Mouse (Mus musculus) erythroblast, embryonic 14.5 days (primary cell): ENCODE measurements around the gene Gm36210. TPM values are rescaled to one million over a fixed set of nuclear protein-coding genes. Genes with fewer than 3 reads are reported as not detected.

Experiments
- H3K27me3 ChIP-seq: 2 replicates; pipeline ENCODE4 v1.6.1; 2012; ENCODE audit warnings: inconsistent platforms; ENCODE audit not compliant: control insufficient read depth
- H3K36me3 ChIP-seq: 2 replicates; pipeline ENCODE4 v1.6.1; 2012; ENCODE audit warnings: mild to moderate bottlenecking, inconsistent platforms; ENCODE audit not compliant: control insufficient read depth
- H3K4me1 ChIP-seq: 2 replicates; pipeline ENCODE4 v1.6.1; 2012; ENCODE audit warnings: inconsistent platforms; ENCODE audit not compliant: control insufficient read depth
- H3K4me3 ChIP-seq: replicated peaks from 2 replicates; pipeline ENCODE3; 2012; ENCODE audit warnings: moderate library complexity, mild to moderate bottlenecking, inconsistent platforms
- H3K9me3 ChIP-seq: 2 replicates; pipeline ENCODE4 v1.6.1; 2012; ENCODE audit warnings: low read length, inconsistent platforms, mixed read lengths; ENCODE audit not compliant: control insufficient read depth
- GATA1 ChIP-seq: IDR thresholded peaks from 2 replicates; pipeline ENCODE4 v1.6.1; 2012; ENCODE audit warnings: low read length, inconsistent platforms, mixed read lengths
- TAL1 ChIP-seq: IDR thresholded peaks from 3 replicates; pipeline ENCODE4 v1.6.1; 2012; ENCODE audit warnings: low read length, inconsistent platforms, mixed read lengths
- polyA plus RNA-seq: library from polyadenylated mRNA; stranded (reverse); fragments of >175 nt; gene quantifications from 2 replicates; pipeline ENCODE4 v1.2.3, GENCODE M21; 2012

Gm36210 gene
- polyA plus RNA-seq, 1 experiment: not detected

GRCm38 (mm10) chr7:4857321-4857720 is 49.0 kb downstream of the Gm36210 start:
- Histone ChIP-seq H3K27me3 (0 out of 2 replicates have a peak, but pooled peaks cover 2% of the 10 kb centered on the region), H3K4me3 (no peak overlapping the region), H3K36me3 (no peaks in the 10 kb centered on the region), H3K4me1 (no peaks in the 10 kb centered on the region), H3K9me3 (no peaks in the 10 kb centered on the region)
- TF ChIP-seq GATA1: no peak

DNA sequence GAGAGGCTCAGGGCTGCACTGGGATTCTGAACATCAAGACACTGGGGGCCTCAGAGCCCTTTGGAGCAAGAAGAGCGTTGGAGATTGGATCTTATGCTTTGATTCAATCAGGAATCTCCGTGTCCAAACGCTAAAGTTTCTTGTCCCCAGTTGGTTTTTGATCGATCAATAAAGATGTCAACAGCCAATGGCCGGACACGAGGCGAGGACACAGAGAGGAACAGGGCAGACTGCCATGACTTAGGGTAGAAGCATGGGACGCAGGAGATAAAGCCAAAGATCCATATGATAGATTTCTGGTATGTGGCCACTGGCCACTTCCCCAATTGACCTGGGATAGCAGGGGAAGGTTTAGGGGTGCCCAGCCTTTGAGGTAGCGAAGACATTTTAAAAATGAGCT is 49.8 kb downstream of the Gm36210 start:
- Histone ChIP-seq H3K36me3 (no peaks in the 10 kb centered on the region), H3K4me1 (no peaks in the 10 kb centered on the region), H3K9me3 (no peaks in the 10 kb centered on the region), H3K4me3 (no peak overlapping the region), H3K27me3 (0 out of 2 replicates have a peak, but pooled peaks cover 2% of the 10 kb centered on the region)
- TF ChIP-seq GATA1 (no peak), TAL1 (no peak)

- Histone ChIP-seq H3K27me3 (0 out of 2 replicates have a peak, but pooled peaks cover 2% of the 10 kb centered on the region), H3K4me3 (no peak overlapping the region)
- TF ChIP-seq TAL1: no peak
- no peak for TF ChIP-seq GATA1
These were observed 52.7 kb downstream of the Gm36210 start for GRCm38 (mm10) chr7:4853613-4854012.

DNA sequence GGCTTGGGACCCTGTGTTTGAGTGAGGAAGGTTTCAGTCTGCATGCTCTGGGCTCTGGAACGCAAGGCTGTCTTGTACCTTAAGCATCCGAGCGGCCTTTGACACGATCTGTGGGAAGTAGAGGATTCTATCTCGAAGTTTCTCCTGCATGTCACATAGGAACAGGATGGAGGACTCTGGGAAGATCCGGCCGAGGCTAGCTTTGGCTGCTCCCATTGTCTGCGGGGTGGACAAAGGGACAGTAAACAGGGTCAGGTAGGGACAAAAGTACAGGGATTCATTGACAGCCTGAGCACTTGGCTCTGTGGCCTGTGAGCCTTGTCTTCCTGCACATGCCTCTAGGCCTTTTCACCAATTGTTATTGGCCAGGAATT is 55.0 kb downstream of the Gm36210 start:
- Histone ChIP-seq H3K4me1 (no peaks in the 10 kb centered on the region), H3K36me3 (no peaks in the 10 kb centered on the region), H3K9me3 (peaks cover 6% of the 10 kb centered on the region), H3K27me3 (peaks cover 4% of the 10 kb centered on the region), H3K4me3 (no peak overlapping the region)
- TF ChIP-seq TAL1 (no peak), GATA1 (no peak)

More at GRCm38 (mm10) chr7:4853613-4854012, 52.7 kb downstream of the Gm36210 start:
- Histone ChIP-seq H3K4me1 (no peaks in the 10 kb centered on the region), H3K36me3 (no peaks in the 10 kb centered on the region), H3K9me3 (no peaks in the 10 kb centered on the region)

GRCm38 (mm10) chr7:4850621-4851314 is 55.5 kb downstream of the Gm36210 start:
- Histone ChIP-seq H3K4me1 (no peaks in the 10 kb centered on the region), H3K36me3 (no peaks in the 10 kb centered on the region), H3K27me3 (peaks cover 10% of the 10 kb centered on the region), H3K9me3 (peaks cover 6% of the 10 kb centered on the region), H3K4me3 (no peak overlapping the region)
- TF ChIP-seq TAL1 (no peak), GATA1 (no peak)

- H3K27me3 ChIP-seq: peaks cover 23% of the 10 kb centered on the region
- TF ChIP-seq GATA1 (no peak), TAL1 (no peak)
- H3K4me3 ChIP-seq: no peak overlapping the region
These were observed 56.9 kb downstream of the Gm36210 start for GRCm38 (mm10) chr7:4849372-4849771.

More at GRCm38 (mm10) chr7:4849372-4849771, 56.9 kb downstream of the Gm36210 start:
- Histone ChIP-seq H3K9me3 (peaks cover 10% of the 10 kb centered on the region), H3K36me3 (no peaks in the 10 kb centered on the region), H3K4me1 (no peaks in the 10 kb centered on the region)

Other genes with a start within 250 kb of the Gm36210 start
- gene Ppp6r1, start 247.5 kb downstream of the Gm36210 start, polyA plus RNA-seq: 23.5 and 30.2 TPM in 2 replicates
- gene Hspbp1, start 221.4 kb downstream of the Gm36210 start, polyA plus RNA-seq: 12.9 and 13.0 TPM in 2 replicates
- 0.01 TPM in 1 of 2 replicates, not detected in the other for gene Brsk1, start 215.9 kb downstream of the Gm36210 start, polyA plus RNA-seq
- not detected in 2 replicates for gene Tmem150b, start 181.3 kb downstream of the Gm36210 start, polyA plus RNA-seq
- 67.3 and 67.8 TPM in 2 replicates for gene Kmt5c, start 166.4 kb downstream of the Gm36210 start, polyA plus RNA-seq
- gene Cox6b2, start 153.4 kb downstream of the Gm36210 start, polyA plus RNA-seq: 25.4 and 26.4 TPM in 2 replicates
- not detected in 2 replicates for gene Fam71e2, start 135.2 kb downstream of the Gm36210 start, polyA plus RNA-seq
- not detected in 2 replicates for gene Il11, start 123.7 kb downstream of the Gm36210 start, polyA plus RNA-seq
- not detected in 2 replicates for gene Tmem190, start 123.6 kb downstream of the Gm36210 start, polyA plus RNA-seq
- gene Tmem238, start 116.9 kb downstream of the Gm36210 start, polyA plus RNA-seq: 6.1 and 6.2 TPM in 2 replicates
- gene Rpl28, start 113.6 kb downstream of the Gm36210 start, polyA plus RNA-seq: 1,289 and 1,793 TPM in 2 replicates
- gene Ube2s, start 93.9 kb downstream of the Gm36210 start, polyA plus RNA-seq: 142 and 163 TPM in 2 replicates
- gene Shisa7, start 61.8 kb downstream of the Gm36210 start, polyA plus RNA-seq: not detected in 2 replicates
- gene Isoc2b, start 36.3 kb downstream of the Gm36210 start, polyA plus RNA-seq: 0.15 TPM in 1 of 2 replicates, not detected in the other
- gene Isoc2a, start 29.4 kb downstream of the Gm36210 start, polyA plus RNA-seq: 1.3 and 2.4 TPM in 2 replicates
- 8.5 and 8.9 TPM in 2 replicates for gene Zfp628, start 8.7 kb upstream of the Gm36210 start, polyA plus RNA-seq
- gene Nat14, start 15.5 kb upstream of the Gm36210 start, polyA plus RNA-seq: 0.38 and 0.51 TPM in 2 replicates
- gene Ssc5d, start 19.3 kb upstream of the Gm36210 start, polyA plus RNA-seq: not detected in 2 replicates
- gene Sbk2, start 57.9 kb upstream of the Gm36210 start, polyA plus RNA-seq: not detected in 2 replicates
- not detected in 2 replicates for gene Sbk3, start 64.7 kb upstream of the Gm36210 start, polyA plus RNA-seq
- 0.15 and 0.37 TPM in 2 replicates for gene Zfp579, start 89.6 kb upstream of the Gm36210 start, polyA plus RNA-seq
- gene Zfp524, start 107.9 kb upstream of the Gm36210 start, polyA plus RNA-seq: 6.2 and 8.1 TPM in 2 replicates
- gene Fiz1, start 108.2 kb upstream of the Gm36210 start, polyA plus RNA-seq: 3.5 and 6.0 TPM in 2 replicates
- not detected in 2 replicates for gene Gm44973, start 109.0 kb upstream of the Gm36210 start, polyA plus RNA-seq
- gene Zfp865, start 113.9 kb upstream of the Gm36210 start, polyA plus RNA-seq: 1.7 and 1.8 TPM in 2 replicates
- 0.06 TPM in 1 of 2 replicates, not detected in the other for gene Ccdc106, start 114.0 kb upstream of the Gm36210 start, polyA plus RNA-seq
- gene 4632433K11Rik, start 127.6 kb upstream of the Gm36210 start, polyA plus RNA-seq: not detected in 2 replicates
- gene Zfp784, start 131.9 kb upstream of the Gm36210 start, polyA plus RNA-seq: 0.06 and 0.09 TPM in 2 replicates
- gene Zfp580, start 145.0 kb upstream of the Gm36210 start, polyA plus RNA-seq: 0.10 and 0.26 TPM in 2 replicates
- 43.1 and 44.9 TPM in 2 replicates for gene U2af2, start 155.6 kb upstream of the Gm36210 start, polyA plus RNA-seq
- 227 and 231 TPM in 2 replicates for gene Epn1, start 173.7 kb upstream of the Gm36210 start, polyA plus RNA-seq
- gene Rfpl4, start 210.4 kb upstream of the Gm36210 start, polyA plus RNA-seq: not detected in 2 replicates
- gene Rasl2-9, start 219.4 kb upstream of the Gm36210 start, polyA plus RNA-seq: not detected in 2 replicates
- under 0.01 and 0.01 TPM in 2 replicates for gene Vmn1r55, start 243.2 kb upstream of the Gm36210 start, polyA plus RNA-seq